Mouse (Mus musculus): ENCODE results near the gene Rpl37.

Rpl37 gene

DNA sequence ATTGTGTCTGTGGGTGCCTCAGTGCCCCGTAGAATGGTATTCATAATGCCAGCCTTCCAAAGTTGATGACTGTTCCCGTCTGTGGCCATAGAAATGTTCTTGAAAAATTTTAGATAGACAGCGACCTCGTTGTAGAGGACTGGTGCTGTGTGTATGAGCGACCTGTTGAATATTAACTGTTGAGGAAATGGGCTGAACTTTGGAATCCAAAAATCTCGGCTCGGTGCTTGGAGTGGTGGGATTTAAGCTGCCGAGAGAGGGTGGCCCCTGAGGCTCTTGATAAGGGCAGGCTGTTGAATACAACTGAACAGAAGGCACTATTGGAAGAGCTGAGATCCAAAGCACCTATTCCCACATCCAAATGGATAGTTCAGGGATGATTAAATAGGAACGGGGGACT is 38.2 kb downstream of the Rpl37 start:
- DNase-seq (ENCODE audit: low read depth) = no peak

DNA sequence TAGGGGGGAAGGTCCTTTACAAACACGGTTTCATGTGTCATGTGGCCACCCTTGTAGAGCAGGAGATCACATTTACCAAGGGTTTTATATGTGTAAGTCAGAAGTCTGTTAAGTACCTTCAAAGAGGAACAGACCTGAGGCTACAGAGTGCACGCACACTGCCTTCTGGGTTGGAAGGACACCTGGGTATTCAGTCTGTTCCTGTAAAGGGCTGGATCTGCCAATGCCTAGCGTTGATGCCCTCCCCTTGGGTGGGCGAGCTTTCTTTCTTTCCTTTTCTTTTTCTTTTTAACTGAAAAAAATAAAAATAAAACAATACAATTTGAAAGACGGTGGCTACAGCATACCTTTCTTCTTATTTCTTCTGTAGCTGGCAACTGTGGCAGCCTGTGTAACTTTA is 38.6 kb downstream of the Rpl37 start:
- DNase-seq (ENCODE audit: low read depth) = no peak

DNA sequence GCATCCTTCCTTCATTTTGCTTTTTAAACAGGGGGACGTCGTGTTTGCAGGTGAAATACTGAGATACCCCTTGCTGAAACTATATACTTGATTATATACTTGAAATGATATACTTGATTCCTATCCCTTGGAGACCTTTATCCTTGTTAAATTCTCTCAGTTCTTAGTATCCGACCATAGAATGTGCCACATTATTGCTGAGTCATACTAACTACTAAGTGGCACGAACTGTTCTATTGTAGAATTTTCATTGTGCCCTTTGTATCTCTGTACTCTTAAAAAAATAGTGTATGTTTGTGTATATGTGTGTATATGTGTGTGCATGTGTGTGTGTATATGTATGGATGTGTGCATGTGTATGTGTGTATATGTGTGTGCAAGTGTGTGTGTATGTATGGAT is 39.9 kb downstream of the Rpl37 start:
- DNase-seq (ENCODE audit: low read depth) = no peak

DNA sequence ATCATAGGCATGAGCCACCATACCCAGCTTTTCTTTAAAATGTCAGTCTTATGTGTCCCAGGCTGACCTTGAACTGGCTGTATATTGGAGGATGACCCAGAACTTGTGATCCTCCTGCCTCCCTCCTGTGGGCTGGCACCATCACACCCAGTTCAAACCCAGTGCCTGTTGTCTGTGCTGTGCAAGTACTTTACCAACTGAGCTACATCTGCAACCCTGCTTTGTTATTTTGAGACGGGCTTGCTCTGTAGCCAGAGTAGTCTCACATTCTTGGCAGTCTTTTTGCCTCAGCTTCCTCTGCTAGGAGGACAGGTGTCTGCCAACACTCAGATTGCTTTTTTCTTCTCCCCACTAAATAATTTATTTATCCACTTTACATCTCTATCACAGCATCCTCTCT is 40.9 kb downstream of the Rpl37 start:
- no peak for DNase-seq (ENCODE audit: low read depth)

DNA sequence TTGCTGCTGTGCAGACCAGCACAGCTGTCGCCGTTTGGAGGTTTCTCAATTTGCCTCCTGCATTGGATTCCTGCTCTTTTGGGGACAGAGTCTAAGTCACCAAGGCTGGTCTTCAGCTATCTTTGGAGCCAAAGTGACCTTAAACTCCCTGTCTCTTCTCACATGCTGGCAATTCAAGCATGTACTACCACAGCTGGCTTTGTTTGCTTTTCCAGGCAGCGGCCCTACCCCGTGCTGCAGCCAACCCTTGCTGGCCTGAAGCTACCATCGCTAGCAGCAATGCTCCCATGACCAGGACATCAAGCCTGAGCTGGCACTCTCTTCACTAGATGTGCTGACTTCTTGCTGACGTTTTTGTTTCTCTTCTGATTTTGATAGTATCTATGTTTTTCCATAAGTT is 42.4 kb downstream of the Rpl37 start:
- DNase-seq (ENCODE audit: low read depth) = no peak

DNA sequence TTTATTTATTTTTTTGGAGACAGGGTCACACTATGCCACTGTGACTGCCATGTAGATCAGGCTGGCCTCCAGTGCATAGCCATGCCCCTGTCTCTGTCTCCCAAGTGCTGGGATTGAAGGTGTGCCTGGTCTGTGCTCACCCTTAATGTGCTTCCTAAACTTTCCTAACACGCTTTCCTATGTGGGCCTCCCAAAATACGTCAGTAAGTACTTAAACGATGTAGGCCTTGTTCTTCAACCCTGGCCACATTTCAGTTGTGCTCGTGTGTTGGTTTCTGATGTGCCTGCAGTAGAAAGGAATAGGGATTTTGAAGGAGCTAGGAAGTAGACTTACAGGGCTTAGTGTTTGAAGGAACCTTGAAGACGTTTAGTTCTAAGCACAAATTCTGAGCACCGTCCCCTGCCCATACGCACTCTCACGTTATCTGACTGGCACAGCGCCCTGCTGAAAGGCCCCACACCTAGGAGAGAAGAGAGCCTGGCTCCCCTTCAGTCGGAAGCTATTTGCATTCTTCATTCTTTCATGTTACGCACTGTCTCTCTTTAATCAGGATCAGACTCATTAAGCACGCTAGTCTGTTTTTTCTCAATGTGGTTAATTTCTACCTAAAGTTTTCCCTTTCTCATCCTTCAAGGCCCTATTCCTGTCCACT is 48.8 kb downstream of the Rpl37 start:
- DNase-seq (ENCODE audit: low read depth) = no peak
